Mouse (Mus musculus) brain, embryonic 14.5 days (tissue): Measurements from ENCODE around the gene Hdac11. TPM values are rescaled to one million over a fixed set of nuclear protein-coding genes. Genes with fewer than 3 reads are reported as not detected.

ENCODE experiments used
- DNase-seq: peaks from one replicate; pipeline ENCODE4 v3.0.0-alpha.2; 2011; ENCODE audit warnings: low read depth
- CTCF ChIP-seq: fragments of 200-500 bp; IDR thresholded peaks from 2 replicates; pipeline ENCODE4 v1.5.1; 2012; ENCODE audit warnings: inconsistent platforms, mild to moderate bottlenecking, moderate library complexity, borderline replicate concordance; ENCODE audit not compliant: insufficient read depth, insufficient read length; ENCODE audit errors: extremely low read depth
- POLR2A ChIP-seq: fragments of 200-500 bp; IDR thresholded peaks from 2 replicates; pipeline ENCODE4 v1.6.1; 2012; ENCODE audit warnings: mild to moderate bottlenecking, inconsistent platforms, borderline replicate concordance; ENCODE audit not compliant: poor library complexity, insufficient read depth, insufficient read length, severe bottlenecking; ENCODE audit errors: extremely low read depth
- polyA plus RNA-seq: library from polyadenylated mRNA; depleted of rRNA; stranded (reverse); fragments of >200 nt; gene quantifications from 2 replicates; pipeline ENCODE4 v1.2.3, GENCODE M21; 2012; rRNA removed

Hdac11 gene
- 73.6 and 76.6 TPM in 2 replicates for polyA plus RNA-seq

DNA sequence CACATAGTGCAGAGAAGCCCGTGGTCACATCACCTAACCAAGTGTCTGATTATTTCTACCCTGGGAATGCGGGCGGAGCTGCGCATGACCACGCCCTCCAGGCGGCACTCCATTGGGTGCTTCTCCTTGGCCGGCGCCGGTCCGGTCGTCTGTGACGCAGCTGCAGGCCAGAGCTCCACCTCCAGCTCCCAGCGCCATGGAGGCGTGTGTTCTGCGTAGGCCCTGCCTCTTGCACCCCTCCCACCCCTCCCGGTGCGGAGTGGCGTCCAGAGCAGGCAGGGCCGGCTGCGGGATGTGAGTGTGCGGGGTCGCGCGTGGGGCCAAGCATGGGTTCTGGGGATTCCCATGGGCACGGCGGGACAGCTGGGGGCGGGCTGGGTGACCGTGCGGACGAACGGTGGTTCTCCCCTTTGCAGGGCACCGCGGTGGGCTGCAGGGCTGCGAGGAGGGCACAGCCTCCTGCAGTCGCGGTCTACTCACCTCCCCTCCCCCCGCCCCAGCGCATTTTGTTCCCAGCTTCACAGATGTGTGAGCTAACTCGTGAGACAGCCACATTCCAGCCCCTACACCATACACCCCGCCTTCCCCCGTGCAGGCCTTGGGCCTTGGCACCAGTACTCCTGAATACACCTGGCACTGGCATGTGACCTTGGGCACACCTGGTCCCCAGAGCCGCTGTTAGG lies at the start of gene Hdac11:
Gene Hdac11 (plus strand): TSS at position 112 of the 683 bp plus-strand sequence.
- DNase-seq, result peak; percentile 97

GRCm38 (mm10) chr6:91108301-91108916 lies 48.1 kb upstream of the Hdac11 start:
- no peak for DNase-seq
- no peak for TF ChIP-seq POLR2A
- no peak for TF ChIP-seq CTCF

More for the DNA sequence above, at the start of gene Hdac11:
- peak; percentile 39; the same call in 1 of the 2 replicates for TF ChIP-seq POLR2A
- no peak for TF ChIP-seq CTCF

DNA sequence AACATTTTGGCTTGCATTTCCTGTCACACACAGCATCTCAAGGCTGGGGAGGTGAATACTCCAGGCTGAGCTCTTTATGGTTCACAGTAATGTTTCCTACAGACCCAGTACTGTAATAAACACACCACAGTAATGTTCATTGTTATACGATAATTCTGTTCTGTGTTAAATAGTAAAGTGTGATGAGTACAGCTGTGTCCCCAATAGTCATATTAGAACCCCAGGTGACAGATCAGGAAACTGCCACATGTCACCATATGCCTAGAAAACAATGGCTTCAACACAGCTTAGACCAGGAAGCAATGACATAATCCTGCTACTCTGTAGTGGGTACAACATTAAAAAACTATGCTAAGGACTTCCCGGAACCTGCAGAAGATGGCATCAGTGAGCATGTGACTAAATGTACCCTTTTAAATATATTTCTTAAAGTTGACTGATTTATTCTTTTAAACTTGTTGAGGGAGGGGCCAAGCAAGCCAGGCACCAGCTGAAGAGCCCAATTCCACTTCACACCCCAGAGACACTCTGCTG lies 47.5 kb upstream of the Hdac11 start:
- no peak for DNase-seq
- TF ChIP-seq POLR2A, result no peak
- no peak for TF ChIP-seq CTCF

DNA sequence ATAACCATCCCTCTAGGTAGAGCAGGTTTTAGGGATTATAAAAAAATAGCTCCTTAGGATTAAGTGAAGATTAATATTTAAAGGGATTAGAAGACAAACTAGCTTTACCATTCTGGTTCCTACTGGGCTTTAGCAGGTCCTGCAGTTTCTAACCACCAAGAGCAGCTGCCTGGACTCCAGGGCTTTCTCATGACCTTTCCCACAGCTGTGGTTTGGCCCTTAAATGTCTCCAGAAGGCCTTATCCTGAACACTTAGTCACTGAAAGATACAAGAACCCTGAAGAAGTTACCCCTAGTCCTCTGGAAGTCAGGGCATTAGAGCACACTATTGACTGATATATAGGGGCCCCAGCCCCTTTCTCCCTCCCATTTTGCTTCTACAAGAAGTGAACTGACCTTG lies 47.0 kb upstream of the Hdac11 start:
- no peak for DNase-seq
- TF ChIP-seq CTCF (no peak), POLR2A (no peak)

GRCm38 (mm10) chr6:91110323-91111020 lies 46.0 kb upstream of the Hdac11 start:
- DNase-seq, result no peak

GRCm38 (mm10) chr6:91111141-91111953 lies 45.1 kb upstream of the Hdac11 start:
- no peak for DNase-seq
- TF ChIP-seq POLR2A (no peak), CTCF (no peak)

More at GRCm38 (mm10) chr6:91110323-91111020, 46.0 kb upstream of the Hdac11 start:
- no peak for TF ChIP-seq POLR2A
- TF ChIP-seq CTCF, result no peak

GRCm38 (mm10) chr6:91111954-91112252 lies 44.6 kb upstream of the Hdac11 start:
- no peak for DNase-seq
- TF ChIP-seq CTCF, result no peak
- TF ChIP-seq POLR2A, result no peak

DNA sequence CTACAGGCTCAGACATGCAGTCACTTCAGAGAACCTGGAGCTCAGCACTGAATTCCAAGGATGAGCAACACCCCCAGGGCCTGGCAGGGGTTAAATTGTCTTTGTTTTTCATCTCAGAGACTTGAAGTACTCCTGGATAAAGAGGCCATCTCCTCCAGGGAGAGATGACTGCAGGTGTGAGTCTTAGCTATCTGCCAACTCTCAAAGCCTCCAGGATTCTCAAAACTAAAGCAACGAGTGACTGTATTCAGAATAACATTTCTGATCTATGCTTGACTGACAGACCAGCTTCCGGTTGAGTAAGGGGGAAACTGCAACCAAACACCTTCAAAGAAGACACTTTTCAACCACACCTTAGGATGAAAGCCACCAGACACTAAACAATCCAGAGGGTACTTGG lies 41.7 kb upstream of the Hdac11 start:
- TF ChIP-seq CTCF, result no peak
- TF ChIP-seq POLR2A, result no peak
- DNase-seq, result no peak

GRCm38 (mm10) chr6:91115158-91115557 lies 41.3 kb upstream of the Hdac11 start:
- no peak for DNase-seq
- TF ChIP-seq CTCF (no peak), POLR2A (no peak)

DNA sequence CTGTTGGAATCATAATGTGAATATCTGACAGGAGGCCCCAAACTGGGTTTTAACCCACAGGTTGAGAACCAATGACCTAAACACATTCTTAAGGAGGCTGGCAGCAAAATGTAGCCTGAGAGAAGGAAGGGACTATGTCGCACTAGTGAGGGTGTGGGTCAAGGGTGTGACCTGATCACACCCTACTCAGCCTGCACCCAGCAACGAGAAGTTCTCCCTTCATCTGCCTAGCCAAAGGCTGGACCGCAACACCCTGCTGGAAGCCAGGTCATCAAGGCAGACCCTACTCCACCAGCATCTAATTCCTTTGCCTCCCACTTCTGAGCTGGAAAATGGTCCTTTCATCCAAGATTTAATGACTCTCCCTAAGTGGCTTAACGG lies 40.6 kb upstream of the Hdac11 start:
- no peak for TF ChIP-seq POLR2A
- no peak for TF ChIP-seq CTCF
- no peak for DNase-seq

GRCm38 (mm10) chr6:91116244-91117145 lies 40.0 kb upstream of the Hdac11 start, which contains the start of gene Nup210:
TSS of gene Nup210 (minus strand) at chr6:91116829.
- TF ChIP-seq CTCF (peak; percentile 74), POLR2A (peak; percentile 85)
- peak; percentile 99 for DNase-seq
